Mouse (Mus musculus): ENCODE results near the gene Gm3409. TPM values are rescaled to one million over a fixed set of nuclear protein-coding genes. Genes with fewer than 3 reads are reported as not detected.

Gm3409 gene
- total RNA-seq, 2 experiments from 2014 or later, result not detected

Other genes with a start within 250 kb of the Gm3409 start
- gene Wasf3, start 152.7 kb upstream of the Gm3409 start, total RNA-seq (2021), result 10 to 100 TPM; 92.7 to 98.3 TPM
- not detected for gene Gm6408, start 55.7 kb upstream of the Gm3409 start, total RNA-seq (2021)
- gene Gm6370, start 46.3 kb upstream of the Gm3409 start, total RNA-seq (2021), result not detected
- not detected for gene 4930449I24Rik, start 35.2 kb upstream of the Gm3409 start, total RNA-seq (2021)
- gene Gm3402, start 23.5 kb upstream of the Gm3409 start, total RNA-seq (2021), result not detected
- gene Gm3404, start 11.8 kb upstream of the Gm3409 start, total RNA-seq (2021), result not detected
- not detected for gene Gm3415, start 18.5 kb downstream of the Gm3409 start, total RNA-seq (2021)
- gene Gpr12, start 47.6 kb downstream of the Gm3409 start, total RNA-seq (2021), result 10 to 100 TPM; 37.2 to 47.1 TPM